Mouse (Mus musculus): ENCODE results near the gene Azi2. TPM values are rescaled to one million over a fixed set of nuclear protein-coding genes. Genes with fewer than 3 reads are reported as not detected.

The Azi2 gene
- polyA plus RNA-seq, 1 experiment from 2014 or later, result 70.5 TPM

- Histone ChIP-seq H3K4me1 (replicated peaks) (peaks cover 11% of the 10 kb centered on the region), H3K27me3 (no peaks in the 10 kb centered on the region), H3K9ac (replicated peaks) (peak overlapping the region; percentile 44), H3K27ac (peak overlapping the region; percentile 50; the same call in 1 of the 2 replicates), H3K36me3 (no peaks in the 10 kb centered on the region), H3K4me2 (peak overlapping the region; percentile 62), H3K9me3 (no peaks in the 10 kb centered on the region), H3K4me3 (replicated peaks) (peak overlapping the region; percentile 32)
- no peak for ATAC-seq (ENCODE audit: insufficient number of reproducible peaks, insufficient read depth, low FRiP score, low TSS enrichment, low read depth)
- 26% methylated on average over 22 of the region's 22 CpGs for WGBS
Measured at GRCm38 (mm10) chr9:118082575-118083431, 42.5 kb downstream of the Azi2 start.

GRCm38 (mm10) chr9:118083834-118084233, 43.5 kb downstream of the Azi2 start:
- 91% methylated on average over 4 of the region's 4 CpGs for WGBS
- no peak for ATAC-seq (ENCODE audit: insufficient number of reproducible peaks, insufficient read depth, low FRiP score, low TSS enrichment, low read depth)
- Histone ChIP-seq H3K4me3 (replicated peaks) (no peak overlapping the region), H3K36me3 (no peaks in the 10 kb centered on the region), H3K27ac (no peak overlapping the region), H3K27me3 (no peaks in the 10 kb centered on the region), H3K4me2 (no peak overlapping the region), H3K4me1 (replicated peaks) (peaks cover 11% of the 10 kb centered on the region), H3K9me3 (no peaks in the 10 kb centered on the region), H3K9ac (replicated peaks) (no peak overlapping the region)

- 71% methylated on average over 4 of the region's 4 CpGs for WGBS
- no peak overlapping the region for H3K9ac ChIP-seq (replicated peaks)
- H3K4me2 ChIP-seq, result no peak overlapping the region
- no peaks in the 10 kb centered on the region for H3K36me3 ChIP-seq
- H3K9me3 ChIP-seq, result no peaks in the 10 kb centered on the region
- H3K27me3 ChIP-seq, result no peaks in the 10 kb centered on the region
- ATAC-seq (ENCODE audit: insufficient number of reproducible peaks, insufficient read depth, low FRiP score, low TSS enrichment, low read depth), result no peak
- peaks cover 6% of the 10 kb centered on the region; the same call in 1 of the 2 replicates for H3K4me1 ChIP-seq (replicated peaks)
- no peak overlapping the region for H3K4me3 ChIP-seq (replicated peaks)
- H3K27ac ChIP-seq, result no peak overlapping the region
Measured at GRCm38 (mm10) chr9:118099395-118099794, 59.1 kb downstream of the Azi2 start.

- H3K9me3 ChIP-seq, result no peaks in the 10 kb centered on the region
- H3K36me3 ChIP-seq, result no peaks in the 10 kb centered on the region
- ATAC-seq (ENCODE audit: insufficient number of reproducible peaks, insufficient read depth, low FRiP score, low TSS enrichment, low read depth), result no peak
- no peaks in the 10 kb centered on the region for H3K27me3 ChIP-seq
- H3K4me3 ChIP-seq (replicated peaks), result no peak overlapping the region
- peaks cover 6% of the 10 kb centered on the region; the same call in 1 of the 2 replicates for H3K4me1 ChIP-seq (replicated peaks)
- no peak overlapping the region for H3K9ac ChIP-seq (replicated peaks)
- 95% methylated on average over 2 of the region's 2 CpGs for WGBS
- H3K4me2 ChIP-seq, result no peak overlapping the region
- no peak overlapping the region for H3K27ac ChIP-seq
Measured at GRCm38 (mm10) chr9:118100484-118100883, 60.2 kb downstream of the Azi2 start.

- Histone ChIP-seq H3K9ac (replicated peaks) (no peak overlapping the region), H3K27me3 (no peaks in the 10 kb centered on the region), H3K4me1 (replicated peaks) (peaks cover under 1% of the 10 kb centered on the region; the same call in 1 of the 2 replicates), H3K4me2 (no peak overlapping the region), H3K9me3 (no peaks in the 10 kb centered on the region), H3K27ac (no peak overlapping the region), H3K4me3 (replicated peaks) (no peak overlapping the region), H3K36me3 (no peaks in the 10 kb centered on the region)
- ATAC-seq (ENCODE audit: insufficient number of reproducible peaks, insufficient read depth, low FRiP score, low TSS enrichment, low read depth), result no peak
- 71% methylated on average over 2 of the region's 2 CpGs for WGBS
Measured at GRCm38 (mm10) chr9:118101802-118102201, 61.5 kb downstream of the Azi2 start.

- Histone ChIP-seq H3K4me1 (replicated peaks) (peaks cover 7% of the 10 kb centered on the region; the same call in 1 of the 2 replicates), H3K27me3 (no peaks in the 10 kb centered on the region), H3K4me3 (replicated peaks) (no peak overlapping the region), H3K27ac (no peak overlapping the region), H3K4me2 (no peak overlapping the region), H3K9me3 (no peaks in the 10 kb centered on the region), H3K36me3 (no peaks in the 10 kb centered on the region), H3K9ac (replicated peaks) (no peak overlapping the region)
- whole genome bisulfite sequencing, result 39% methylated on average over 4 of the region's 4 CpGs
- no peak for ATAC-seq (ENCODE audit: insufficient number of reproducible peaks, insufficient read depth, low FRiP score, low TSS enrichment, low read depth)
Measured at GRCm38 (mm10) chr9:118108527-118109011, 68.3 kb downstream of the Azi2 start.

- no peak overlapping the region for H3K27ac ChIP-seq
- WGBS, result 59% methylated on average over 7 of the region's 7 CpGs
- no peak overlapping the region for H3K4me2 ChIP-seq
- no peaks in the 10 kb centered on the region for H3K36me3 ChIP-seq
- no peak overlapping the region for H3K4me3 ChIP-seq (replicated peaks)
- ATAC-seq (ENCODE audit: insufficient number of reproducible peaks, insufficient read depth, low FRiP score, low TSS enrichment, low read depth), result no peak
- H3K27me3 ChIP-seq, result no peaks in the 10 kb centered on the region
- H3K9ac ChIP-seq (replicated peaks), result no peak overlapping the region
- H3K4me1 ChIP-seq (replicated peaks), result peaks cover 7% of the 10 kb centered on the region; the same call in 1 of the 2 replicates
- H3K9me3 ChIP-seq, result no peaks in the 10 kb centered on the region
Measured at GRCm38 (mm10) chr9:118109697-118110359, 69.5 kb downstream of the Azi2 start.

- ATAC-seq (ENCODE audit: insufficient number of reproducible peaks, insufficient read depth, low FRiP score, low TSS enrichment, low read depth), result no peak
Measured at GRCm38 (mm10) chr9:118110360-118110710, 70.0 kb downstream of the Azi2 start.

More at GRCm38 (mm10) chr9:118110360-118110710, 70.0 kb downstream of the Azi2 start:
- Histone ChIP-seq H3K9ac (replicated peaks) (no peak overlapping the region), H3K36me3 (no peaks in the 10 kb centered on the region), H3K27me3 (no peaks in the 10 kb centered on the region), H3K9me3 (no peaks in the 10 kb centered on the region), H3K4me2 (no peak overlapping the region), H3K4me1 (replicated peaks) (peaks cover 7% of the 10 kb centered on the region; the same call in 1 of the 2 replicates), H3K4me3 (replicated peaks) (no peak overlapping the region), H3K27ac (no peak overlapping the region)
- WGBS, result 58% methylated on average over 2 of the region's 2 CpGs

Small RNA genes within 50 kb of the gene (microRNA-seq; reads per million reads assigned to microRNA genes)
- not detected for gene Gm22008

Other genes starting within 250 kb of the Azi2 start
- gene Cmc1, start 109.7 kb downstream of the Azi2 start, polyA plus RNA-seq (2016; fragmentation: Nextera tagmentation; extraction: Ambion mirVana), result 48.9 and 49.5 TPM in 2 replicates

All from limb, embryonic 12.5 days (tissue).